Mouse (Mus musculus): ENCODE data around the gene Myod1. TPM values are rescaled to one million over a fixed set of nuclear protein-coding genes. Genes with fewer than 3 reads are reported as not detected.

Gene Myod1
- total and polyA plus RNA-seq, 2 experiments from 2014 or later, result 0.11 to 2.8 TPM

DNA sequence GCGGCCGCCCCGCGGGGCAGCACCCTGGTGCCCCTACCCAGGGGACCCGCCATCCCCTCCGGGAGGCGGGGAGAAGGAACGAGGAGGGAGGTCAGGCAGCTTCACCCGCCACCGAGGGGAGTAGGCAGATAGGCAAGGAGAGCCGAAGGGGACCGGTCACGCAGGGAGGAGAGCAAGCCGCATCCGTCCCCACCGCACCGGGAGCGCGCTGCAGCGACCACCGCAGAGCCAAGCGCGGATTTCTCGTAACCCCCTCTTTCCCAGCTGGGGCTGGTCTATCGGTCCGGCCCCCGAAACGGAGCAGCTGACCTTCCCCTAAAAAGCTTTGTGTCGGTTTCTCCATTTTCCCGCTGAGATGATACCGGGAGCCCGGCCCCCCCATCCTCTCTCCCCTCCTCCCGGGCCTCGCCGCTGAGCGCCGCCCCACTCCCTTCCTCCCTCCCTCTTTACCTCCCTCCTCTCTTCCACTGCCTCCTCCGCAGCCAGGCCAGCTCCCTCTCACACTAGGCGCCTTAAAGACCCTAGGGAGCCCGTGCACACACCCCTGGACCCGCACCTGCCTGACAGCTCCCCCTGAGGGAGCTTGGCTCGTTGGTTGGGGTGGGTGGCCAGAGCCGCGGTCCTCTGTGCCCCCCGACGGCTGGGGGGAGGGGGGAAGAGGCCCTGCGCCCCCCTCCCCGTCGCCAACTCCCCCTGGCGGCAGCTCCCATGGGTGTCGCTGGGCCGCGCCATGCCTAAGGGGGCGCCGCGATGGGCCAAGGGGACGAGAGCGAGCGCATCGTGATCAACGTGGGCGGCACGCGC lies 20.9 kb downstream of the Myod1 start:
- no peaks in the 10 kb centered on the region for H3K36me3 ChIP-seq (ENCODE audit: insufficient read depth, low read length)
- H3K27ac ChIP-seq (ENCODE audit: low read depth, low read length), result peak overlapping the region; percentile 84
- H3K4me3 ChIP-seq (ENCODE audit: low read depth, low read length), result peak overlapping the region; percentile 64
- H3K9me3 ChIP-seq (ENCODE audit: low read length), result no peaks in the 10 kb centered on the region
- H3K4me1 ChIP-seq (ENCODE audit: insufficient read depth, low read length), result peaks cover 23% of the 10 kb centered on the region
- DNase-seq (ENCODE audit: low spot score) (peak; percentile 66), ATAC-seq (ENCODE audit: low FRiP score) (peak; percentile 61)
- peak overlapping the region; percentile 70 for H3K4me2 ChIP-seq (ENCODE audit: low read depth, low read length, poor library complexity, severe bottlenecking)
- H3K27me3 ChIP-seq (ENCODE audit: insufficient read depth, low read length), result peaks cover 7% of the 10 kb centered on the region
- peak overlapping the region; percentile 92 for H3K9ac ChIP-seq (replicated peaks; ENCODE audit: low read length, poor library complexity, severe bottlenecking)
- peak; percentile 76 for TF ChIP-seq CTCF (IDR thresholded peaks at IDR 0.05)
- 0% methylated on average over 54 of the region's 64 CpGs for WGBS

DNA sequence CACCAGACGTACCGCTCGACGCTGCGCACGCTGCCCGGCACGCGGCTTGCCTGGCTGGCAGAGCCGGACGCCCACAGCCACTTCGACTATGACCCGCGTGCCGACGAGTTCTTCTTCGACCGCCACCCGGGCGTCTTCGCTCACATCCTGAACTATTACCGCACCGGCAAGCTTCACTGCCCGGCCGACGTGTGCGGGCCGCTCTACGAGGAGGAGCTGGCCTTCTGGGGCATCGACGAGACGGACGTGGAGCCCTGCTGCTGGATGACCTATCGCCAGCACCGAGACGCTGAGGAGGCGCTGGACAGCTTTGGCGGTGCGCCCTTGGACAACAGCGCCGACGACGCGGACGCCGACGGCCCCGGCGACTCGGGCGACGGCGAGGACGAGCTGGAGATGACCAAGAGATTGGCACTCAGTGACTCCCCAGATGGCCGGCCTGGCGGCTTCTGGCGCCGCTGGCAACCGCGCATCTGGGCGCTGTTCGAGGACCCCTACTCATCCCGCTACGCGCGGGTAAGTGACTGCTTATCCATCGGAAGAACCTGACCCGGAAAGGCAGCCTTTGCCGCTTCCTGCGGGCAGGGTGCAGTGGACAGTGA lies 21.6 kb downstream of the Myod1 start:
- H3K4me1 ChIP-seq (ENCODE audit: insufficient read depth, low read length), result peaks cover 25% of the 10 kb centered on the region
- H3K9ac ChIP-seq (replicated peaks; ENCODE audit: low read length, poor library complexity, severe bottlenecking), result peak overlapping the region; percentile 92
- peaks cover 7% of the 10 kb centered on the region for H3K27me3 ChIP-seq (ENCODE audit: insufficient read depth, low read length)
- no peaks in the 10 kb centered on the region for H3K9me3 ChIP-seq (ENCODE audit: low read length)
- H3K4me2 ChIP-seq (ENCODE audit: low read depth, low read length, poor library complexity, severe bottlenecking), result peak overlapping the region; percentile 70
- TF ChIP-seq CTCF (IDR thresholded peaks at IDR 0.05), result no peak
- DNase-seq (ENCODE audit: low spot score) (no peak), ATAC-seq (ENCODE audit: low FRiP score) (no peak)
- no peaks in the 10 kb centered on the region for H3K36me3 ChIP-seq (ENCODE audit: insufficient read depth, low read length)
- peak overlapping the region; percentile 64 for H3K4me3 ChIP-seq (ENCODE audit: low read depth, low read length)
- WGBS, result 11% methylated on average over 70 of the region's 70 CpGs
- no peak overlapping the region for H3K27ac ChIP-seq (ENCODE audit: low read depth, low read length)

DNA sequence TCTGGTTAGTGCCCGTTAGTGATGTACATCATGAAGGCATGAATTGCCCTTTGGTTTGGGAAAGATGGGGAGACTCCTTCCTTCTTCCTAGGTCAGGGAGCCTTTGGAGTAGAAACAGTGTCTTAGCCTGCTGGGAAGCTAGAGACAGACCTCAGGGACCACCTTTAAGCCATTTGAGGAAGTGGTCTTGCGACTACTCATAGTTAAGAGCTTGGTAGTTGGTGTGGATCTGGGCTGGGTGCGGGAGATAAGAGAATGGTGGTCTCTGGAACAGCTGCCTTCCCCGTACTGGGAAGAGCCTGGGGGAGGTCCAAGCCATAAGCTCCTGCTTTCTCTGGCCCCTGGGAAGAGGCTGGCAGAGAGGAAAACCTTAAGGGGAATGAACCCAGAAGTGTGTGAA lies 22.3 kb downstream of the Myod1 start:
- H3K27me3 ChIP-seq (ENCODE audit: insufficient read depth, low read length), result peaks cover 7% of the 10 kb centered on the region
- peak overlapping the region; percentile 64 for H3K4me3 ChIP-seq (ENCODE audit: low read depth, low read length)
- ATAC-seq (ENCODE audit: low FRiP score), result no peak
- peaks cover 30% of the 10 kb centered on the region for H3K4me1 ChIP-seq (ENCODE audit: insufficient read depth, low read length)
- no peaks in the 10 kb centered on the region for H3K36me3 ChIP-seq (ENCODE audit: insufficient read depth, low read length)
- H3K4me2 ChIP-seq (ENCODE audit: low read depth, low read length, poor library complexity, severe bottlenecking), result peak overlapping the region; percentile 70
- no peak overlapping the region for H3K27ac ChIP-seq (ENCODE audit: low read depth, low read length)
- peak overlapping the region; percentile 92 for H3K9ac ChIP-seq (replicated peaks; ENCODE audit: low read length, poor library complexity, severe bottlenecking)
- TF ChIP-seq CTCF (IDR thresholded peaks at IDR 0.05), result no peak
- 52% methylated on average over 4 of the region's 4 CpGs for WGBS
- no peak for DNase-seq (ENCODE audit: low spot score)
- no peaks in the 10 kb centered on the region for H3K9me3 ChIP-seq (ENCODE audit: low read length)

DNA sequence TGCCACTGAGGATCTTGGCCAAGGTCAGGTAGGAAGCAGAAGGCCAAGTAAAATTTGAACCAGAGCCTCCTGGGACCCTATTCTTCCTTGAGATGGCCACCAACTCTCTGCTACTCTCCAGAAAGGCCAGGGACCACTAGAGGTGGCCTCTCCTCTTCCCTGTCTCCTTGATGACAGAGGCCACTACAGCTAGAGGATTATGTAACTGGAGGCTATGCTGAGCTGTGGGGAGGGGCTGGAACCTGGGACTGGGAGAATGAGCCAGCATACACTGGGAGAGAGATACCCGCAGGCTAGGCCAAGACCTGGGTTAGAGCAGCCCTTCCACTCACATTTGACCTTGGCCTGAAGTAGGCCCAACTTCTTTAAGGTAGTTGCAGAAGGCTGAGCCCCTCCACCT lies 23.4 kb downstream of the Myod1 start:
- no peaks in the 10 kb centered on the region for H3K36me3 ChIP-seq (ENCODE audit: insufficient read depth, low read length)
- peaks cover 30% of the 10 kb centered on the region for H3K4me1 ChIP-seq (ENCODE audit: insufficient read depth, low read length)
- DNase-seq (ENCODE audit: low spot score), result no peak
- peak overlapping the region; percentile 70 for H3K4me2 ChIP-seq (ENCODE audit: low read depth, low read length, poor library complexity, severe bottlenecking)
- peak overlapping the region; percentile 64 for H3K4me3 ChIP-seq (ENCODE audit: low read depth, low read length)
- WGBS, result 94% methylated on average over 1 of the region's 1 CpGs
- peak overlapping the region; percentile 92; the same call in 1 of the 2 replicates for H3K9ac ChIP-seq (replicated peaks; ENCODE audit: low read length, poor library complexity, severe bottlenecking)
- no peak overlapping the region for H3K27ac ChIP-seq (ENCODE audit: low read depth, low read length)
- TF ChIP-seq CTCF (IDR thresholded peaks at IDR 0.05), result no peak
- peaks cover 2% of the 10 kb centered on the region; the same call in 1 of the 2 replicates for H3K27me3 ChIP-seq (ENCODE audit: insufficient read depth, low read length)
- no peak for ATAC-seq (ENCODE audit: low FRiP score)
- no peaks in the 10 kb centered on the region for H3K9me3 ChIP-seq (ENCODE audit: low read length)

DNA sequence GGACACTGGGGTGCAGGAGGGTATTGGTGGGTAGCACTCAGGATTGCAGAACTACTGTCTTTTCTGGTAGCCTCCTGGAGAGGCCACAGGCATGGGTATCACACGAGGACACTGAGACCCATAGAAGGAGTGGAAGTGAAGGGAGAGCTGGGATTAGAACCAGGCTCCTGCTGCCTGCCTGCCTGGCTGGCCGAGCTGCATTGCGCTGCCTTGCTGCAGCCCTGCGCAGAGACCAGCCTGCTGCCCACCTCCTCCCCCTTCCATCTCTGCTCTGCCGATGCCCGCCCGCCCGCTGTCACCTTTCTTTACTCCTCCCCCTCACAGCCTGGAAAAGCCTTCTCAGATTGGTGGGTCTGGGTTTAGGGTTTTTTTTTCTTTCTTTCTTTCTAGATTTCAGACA lies 24.1 kb downstream of the Myod1 start:
- no peak for TF ChIP-seq CTCF (IDR thresholded peaks at IDR 0.05)
- no peak for ATAC-seq (ENCODE audit: low FRiP score)
- Histone ChIP-seq H3K4me3 (ENCODE audit: low read depth, low read length) (peak overlapping the region; percentile 64), H3K27me3 (ENCODE audit: insufficient read depth, low read length) (no peaks in the 10 kb centered on the region), H3K9ac (replicated peaks; ENCODE audit: low read length, poor library complexity, severe bottlenecking) (peak overlapping the region; percentile 44), H3K4me1 (ENCODE audit: insufficient read depth, low read length) (peaks cover 30% of the 10 kb centered on the region), H3K36me3 (ENCODE audit: insufficient read depth, low read length) (no peaks in the 10 kb centered on the region), H3K4me2 (ENCODE audit: low read depth, low read length, poor library complexity, severe bottlenecking) (peak overlapping the region; percentile 70), H3K27ac (ENCODE audit: low read depth, low read length) (peak overlapping the region; percentile 26; the same call in 1 of the 2 replicates), H3K9me3 (ENCODE audit: low read length) (no peaks in the 10 kb centered on the region)
- WGBS, result 18% methylated on average over 8 of the region's 8 CpGs
- peak; percentile 60 for DNase-seq (ENCODE audit: low spot score)

Measured in midbrain, postnatal 0 days (tissue).